Mouse (Mus musculus) C2C12 (cell line): ENCODE measurements around the gene Ednra. TPM values are rescaled to one million over a fixed set of nuclear protein-coding genes. Genes with fewer than 3 reads are reported as not detected.

Source experiments
- H3K27me3 ChIP-seq: one replicate; pipeline ENCODE4 v1.6.1; 2011; ENCODE audit not compliant: control insufficient read depth, insufficient read depth, insufficient read length
- H3K36me3 ChIP-seq: one replicate; pipeline ENCODE4 v1.6.1; 2011; ENCODE audit not compliant: control insufficient read depth, insufficient read depth
- H3K4me3 ChIP-seq: one replicate; pipeline ENCODE4 v1.5.1; 2011; ENCODE audit warnings: mild to moderate bottlenecking, control low read depth; ENCODE audit not compliant: poor library complexity, insufficient read depth, severe bottlenecking
- H3K79me2 ChIP-seq: one replicate; pipeline ENCODE4 v1.6.1; 2011; ENCODE audit not compliant: control insufficient read depth, insufficient read depth
- H3K79me3 ChIP-seq: one replicate; pipeline ENCODE4 v1.6.1; 2011; ENCODE audit warnings: low read depth, control low read depth
- H3ac ChIP-seq: one replicate; pipeline ENCODE3; 2011; ENCODE audit warnings: low read depth; ENCODE audit not compliant: control insufficient read depth, insufficient read length
- CEBPB ChIP-seq: IDR thresholded peaks from one replicate; pipeline ENCODE4 v1.6.1; 2011; ENCODE audit warnings: low read depth, mild to moderate bottlenecking, control low read depth, moderate library complexity
- CTCF ChIP-seq: IDR thresholded peaks from one replicate; pipeline ENCODE4 v1.5.1; 2011; ENCODE audit not compliant: control insufficient read depth, insufficient read depth, insufficient read length
- FOSL1 ChIP-seq: IDR thresholded peaks from one replicate; pipeline ENCODE4 v1.8.0; 2011; ENCODE audit warnings: mild to moderate bottlenecking, low read length; ENCODE audit not compliant: poor library complexity, insufficient read depth, severe bottlenecking
- MAX ChIP-seq: IDR thresholded peaks from one replicate; pipeline ENCODE4 v1.6.1; 2011; ENCODE audit warnings: mild to moderate bottlenecking, control low read depth
- MYOD1 ChIP-seq: IDR thresholded peaks from one replicate; pipeline ENCODE4 v1.6.1; 2011; ENCODE audit warnings: low read depth; ENCODE audit not compliant: control insufficient read depth, insufficient read length
- MYOG ChIP-seq: IDR thresholded peaks from one replicate; pipeline ENCODE4 v1.6.1; 2011; ENCODE audit not compliant: control insufficient read depth, insufficient read length; ENCODE audit errors: extremely low read depth
- USF1 ChIP-seq: IDR thresholded peaks from one replicate; pipeline ENCODE4 v1.6.1; 2011; ENCODE audit warnings: low read depth, mild to moderate bottlenecking, control low read depth, moderate library complexity
- polyA plus RNA-seq: library from polyadenylated mRNA; unstranded; fragments of >200 nt; fragmentation: generic; extraction: Trizol; gene quantifications from one replicate; pipeline ENCODE4 v1.2.1, GENCODE M21; 2012; ENCODE audit warnings: missing spikeins

The Ednra gene
- polyA plus RNA-seq, 1 experiment: 0.07 TPM

GRCm38 (mm10) chr8:77750407-77750806 is 26.1 kb upstream of the Ednra start:
- H3K27me3 ChIP-seq: no peaks in the 10 kb centered on the region
- H3K36me3 ChIP-seq: no peaks in the 10 kb centered on the region
- TF ChIP-seq USF1 (no peak), MAX (no peak), CEBPB (no peak), FOSL1 (no peak), MYOG (no peak), MYOD1 (no peak), CTCF (no peak)
- no peaks in the 10 kb centered on the region for H3K79me3 ChIP-seq
- H3K4me3 ChIP-seq: no peak overlapping the region
- no peaks in the 10 kb centered on the region for H3K79me2 ChIP-seq
- no peak overlapping the region for H3ac ChIP-seq

GRCm38 (mm10) chr8:77744476-77744875 is 20.2 kb upstream of the Ednra start:
- TF ChIP-seq MYOG (no peak), CTCF (no peak), USF1 (no peak), CEBPB (no peak), MYOD1 (no peak), MAX (no peak)
- H3K27me3 ChIP-seq: no peaks in the 10 kb centered on the region
- H3K79me3 ChIP-seq: no peaks in the 10 kb centered on the region
- H3K79me2 ChIP-seq: no peaks in the 10 kb centered on the region
- H3ac ChIP-seq: no peak overlapping the region
- no peak overlapping the region for H3K4me3 ChIP-seq
- no peaks in the 10 kb centered on the region for H3K36me3 ChIP-seq

- H3K27me3 ChIP-seq: no peaks in the 10 kb centered on the region
- TF ChIP-seq USF1 (no peak), MAX (no peak), CEBPB (no peak), MYOD1 (no peak), FOSL1 (no peak), CTCF (no peak), MYOG (no peak)
These were observed 18.1 kb upstream of the Ednra start for GRCm38 (mm10) chr8:77742395-77742794.

GRCm38 (mm10) chr8:77741050-77741777 is 16.9 kb upstream of the Ednra start:
- TF ChIP-seq CEBPB (no peak), CTCF (no peak), USF1 (no peak), MYOD1 (no peak), MYOG (no peak), MAX (no peak), FOSL1 (no peak)
- H3K4me3 ChIP-seq: no peak overlapping the region
- no peaks in the 10 kb centered on the region for H3K27me3 ChIP-seq

More at GRCm38 (mm10) chr8:77742395-77742794, 18.1 kb upstream of the Ednra start:
- Histone ChIP-seq H3K4me3 (no peak overlapping the region), H3ac (no peak overlapping the region), H3K36me3 (no peaks in the 10 kb centered on the region), H3K79me3 (no peaks in the 10 kb centered on the region), H3K79me2 (no peaks in the 10 kb centered on the region)

GRCm38 (mm10) chr8:77738419-77738818 is 14.2 kb upstream of the Ednra start:
- H3K79me3 ChIP-seq: no peaks in the 10 kb centered on the region
- H3K36me3 ChIP-seq: no peaks in the 10 kb centered on the region
- H3K79me2 ChIP-seq: no peaks in the 10 kb centered on the region
- no peak overlapping the region for H3ac ChIP-seq
- H3K4me3 ChIP-seq: no peak overlapping the region
- TF ChIP-seq CTCF: no peak
- no peak for TF ChIP-seq MYOG
- TF ChIP-seq MYOD1: peak; percentile 10
- H3K27me3 ChIP-seq: no peaks in the 10 kb centered on the region

More at GRCm38 (mm10) chr8:77741050-77741777, 16.9 kb upstream of the Ednra start:
- no peaks in the 10 kb centered on the region for H3K79me2 ChIP-seq
- H3K36me3 ChIP-seq: no peaks in the 10 kb centered on the region
- no peaks in the 10 kb centered on the region for H3K79me3 ChIP-seq
- H3ac ChIP-seq: no peak overlapping the region

GRCm38 (mm10) chr8:77737327-77737726 is 13.1 kb upstream of the Ednra start:
- Histone ChIP-seq H3K79me2 (no peaks in the 10 kb centered on the region), H3K36me3 (no peaks in the 10 kb centered on the region), H3K79me3 (no peaks in the 10 kb centered on the region), H3K4me3 (no peak overlapping the region), H3ac (no peak overlapping the region), H3K27me3 (no peaks in the 10 kb centered on the region)
- no peak for TF ChIP-seq CTCF
- TF ChIP-seq MAX: peak; percentile 31
